Mouse (Mus musculus) cerebellum, adult 8-10 months (tissue): Measurements from ENCODE around the gene Pcca.

Experiments used
- DNase-seq: peaks from one replicate; pipeline ENCODE4 v3.0.0; 2022

The Pcca gene

GRCm38 (mm10) chr14:122891470-122891968, 357.4 kb downstream of the Pcca start:
- no peak for DNase-seq

- DNase-seq: no peak
These were observed 362.0 kb downstream of the Pcca start for GRCm38 (mm10) chr14:122896106-122896505.

- DNase-seq: no peak
These were observed 364.4 kb downstream of the Pcca start for GRCm38 (mm10) chr14:122898550-122898949.

- no peak for DNase-seq
These were observed 366.6 kb downstream of the Pcca start for GRCm38 (mm10) chr14:122900679-122901078.

GRCm38 (mm10) chr14:122901177-122901576, 367.1 kb downstream of the Pcca start:
- no peak for DNase-seq

- no peak for DNase-seq
These were observed 367.6 kb downstream of the Pcca start for GRCm38 (mm10) chr14:122901715-122902114.

GRCm38 (mm10) chr14:122902136-122902535, 368.0 kb downstream of the Pcca start:
- peak; percentile 68 for DNase-seq

GRCm38 (mm10) chr14:122902884-122903283, 368.8 kb downstream of the Pcca start:
- DNase-seq: peak; percentile 96

GRCm38 (mm10) chr14:122903923-122904351, 369.8 kb downstream of the Pcca start:
- no peak for DNase-seq

- DNase-seq: no peak
These were observed 370.9 kb downstream of the Pcca start for GRCm38 (mm10) chr14:122905007-122905406.

- no peak for DNase-seq
These were observed 374.0 kb downstream of the Pcca start for GRCm38 (mm10) chr14:122908075-122908474.

GRCm38 (mm10) chr14:122909368-122910091, 375.4 kb downstream of the Pcca start:
- DNase-seq: no peak

- DNase-seq: no peak
These were observed 377.1 kb downstream of the Pcca start for GRCm38 (mm10) chr14:122911265-122911664.

GRCm38 (mm10) chr14:122912137-122912536, 378.0 kb downstream of the Pcca start:
- no peak for DNase-seq

GRCm38 (mm10) chr14:122912812-122913498, 378.8 kb downstream of the Pcca start:
- peak; percentile 81 for DNase-seq

GRCm38 (mm10) chr14:122913657-122914056, 379.5 kb downstream of the Pcca start, which contains the start of gene Ggact:
TSS of gene Ggact (minus strand) at chr14:122913757.
- DNase-seq: no peak

- DNase-seq: no peak
These were observed 383.6 kb downstream of the Pcca start for GRCm38 (mm10) chr14:122917676-122918075.

- no peak for DNase-seq
These were observed 385.9 kb downstream of the Pcca start for GRCm38 (mm10) chr14:122920011-122920410.

GRCm38 (mm10) chr14:122936460-122936859, 402.3 kb downstream of the Pcca start:
- peak; percentile 43 for DNase-seq
